Comparison of ENCODE assay signal across 8 mouse cellular contexts in the genomic region with DNA sequence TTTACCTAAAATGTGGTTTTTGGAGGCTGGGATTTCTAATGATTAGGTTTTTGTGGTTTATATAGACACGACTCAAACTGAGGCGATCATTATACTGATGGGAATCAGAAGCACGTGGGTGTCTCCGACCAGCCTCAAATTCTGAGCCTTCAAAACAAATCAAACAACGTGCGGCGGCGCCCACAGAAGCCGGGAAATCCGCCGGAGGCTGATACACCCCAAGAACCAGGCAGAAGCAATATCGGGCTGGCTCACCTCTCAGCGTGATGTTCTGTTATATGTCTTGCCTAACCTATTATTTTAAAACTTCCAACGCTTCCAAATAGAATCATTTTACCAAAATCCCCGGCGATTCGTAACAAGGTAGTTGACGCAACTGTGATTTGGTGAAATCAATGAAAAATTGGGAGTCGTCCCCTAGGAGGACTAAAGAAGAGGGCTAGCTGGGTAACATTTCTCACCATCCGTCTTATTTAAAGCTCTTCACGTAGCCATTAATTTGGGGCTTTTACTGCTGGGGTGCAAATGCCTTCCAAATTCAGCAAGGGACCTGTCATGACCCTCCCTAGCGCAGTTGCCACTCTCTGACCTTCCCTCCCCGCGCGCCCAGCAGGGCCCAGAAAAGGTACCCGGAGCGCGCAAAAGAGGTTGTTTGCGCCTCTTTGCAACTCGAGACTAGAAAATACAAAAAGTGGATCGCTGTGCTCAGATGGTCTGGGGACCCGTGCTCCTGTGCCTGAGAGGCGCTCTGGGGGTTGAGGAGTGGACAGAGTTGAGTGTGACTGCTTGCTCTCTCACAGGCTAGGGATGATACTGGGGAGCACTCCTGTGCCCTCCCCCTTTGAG. TPM values are rescaled to one million over a fixed set of nuclear protein-coding genes. Genes with fewer than 3 reads are reported as not detected.
DNase-seq lines count a peak whose midpoint lies in the region; ATAC-seq and TF ChIP-seq lines count a peak whose summit lies in the region.

No protein-coding gene starts in this region.

- H3K4me3 ChIP-seq in ES-E14 (ENCODE audit: insufficient read depth in 1 of 2, low read depth in 1 of 2, low read length in 2 of 2, poor library complexity in 1 of 2, severe bottlenecking in 1 of 2), result peak overlapping the region in 1 of 2 experiments; percentile 21; a peak in 2 of 4 replicates
- peak overlapping the region; percentile 8 for H3K4me3 ChIP-seq in embryonic facial prominence, embryonic 11.5 days (ENCODE audit: low read depth, low read length)
- H3K4me3 ChIP-seq in hindbrain, embryonic 14.5 days (replicated peaks; ENCODE audit: low read length), result no peak overlapping the region; the same call in 1 of the 2 replicates
- H3K4me3 ChIP-seq in midbrain, embryonic 12.5 days, result peak overlapping the region; percentile 19

- H3K27me3 ChIP-seq in embryonic facial prominence, embryonic 11.5 days (ENCODE audit: control insufficient read depth, insufficient read depth, low read length), result peaks cover 25% of the 10 kb centered on the region
- peaks cover 80% of the 10 kb centered on the region for H3K27me3 ChIP-seq in hindbrain, embryonic 14.5 days (ENCODE audit: control insufficient read depth, insufficient read depth, low read length)
- peaks cover 74% of the 10 kb centered on the region for H3K27me3 ChIP-seq in midbrain, embryonic 12.5 days

- WGBS in embryonic facial prominence, embryonic 11.5 days, result under 1% methylated on average over 33 of the region's 33 CpGs
- under 1% methylated on average over 33 of the region's 33 CpGs for WGBS in hindbrain, embryonic 14.5 days
- under 1% methylated on average over 33 of the region's 33 CpGs for whole genome bisulfite sequencing in midbrain, embryonic 12.5 days

- peak overlapping the region; percentile 46 for H3K4me2 ChIP-seq in embryonic facial prominence, embryonic 11.5 days (ENCODE audit: low read depth, low read length)
- peak overlapping the region; percentile 97; the same call in 1 of the 2 replicates for H3K4me2 ChIP-seq in hindbrain, embryonic 14.5 days (replicated peaks)
- H3K4me2 ChIP-seq in midbrain, embryonic 12.5 days (replicated peaks), result peak overlapping the region; percentile 26

- no peaks in the 10 kb centered on the region for H3K36me3 ChIP-seq in ES-E14 (ENCODE audit: control insufficient read depth, insufficient read depth, low read length, poor library complexity, severe bottlenecking)
- no peaks in the 10 kb centered on the region for H3K36me3 ChIP-seq in embryonic facial prominence, embryonic 11.5 days (replicated peaks; ENCODE audit: control insufficient read depth, insufficient read depth, low read depth, low read length)
- no peaks in the 10 kb centered on the region for H3K36me3 ChIP-seq in hindbrain, embryonic 14.5 days (replicated peaks; ENCODE audit: control insufficient read depth, insufficient read depth)
- no peaks in the 10 kb centered on the region for H3K36me3 ChIP-seq in midbrain, embryonic 12.5 days

- no peak overlapping the region for H3K27ac ChIP-seq in ES-E14 (ENCODE audit: insufficient read depth, low read depth, low read length, poor library complexity, severe bottlenecking)
- H3K27ac ChIP-seq in embryonic facial prominence, embryonic 11.5 days (replicated peaks; ENCODE audit: low read depth, low read length), result no peak overlapping the region
- H3K27ac ChIP-seq in hindbrain, embryonic 14.5 days, result no peak overlapping the region
- H3K27ac ChIP-seq in midbrain, embryonic 12.5 days (replicated peaks), result no peak overlapping the region

- no peak overlapping the region for H3K9ac ChIP-seq in ES-E14 (ENCODE audit: insufficient read depth, low read depth, low read length, poor library complexity, severe bottlenecking)
- peak overlapping the region; percentile 18 for H3K9ac ChIP-seq in embryonic facial prominence, embryonic 11.5 days (replicated peaks; ENCODE audit: low read length)
- H3K9ac ChIP-seq in hindbrain, embryonic 14.5 days, result no peak overlapping the region
- no peak overlapping the region for H3K9ac ChIP-seq in midbrain, embryonic 12.5 days (replicated peaks)

- H3K9me3 ChIP-seq in ES-E14 (ENCODE audit: control insufficient read depth, insufficient read depth, low read depth, low read length), result no peaks in the 10 kb centered on the region
- H3K9me3 ChIP-seq in embryonic facial prominence, embryonic 11.5 days (replicated peaks; ENCODE audit: control insufficient read depth, low read length), result no peaks in the 10 kb centered on the region
- no peaks in the 10 kb centered on the region for H3K9me3 ChIP-seq in hindbrain, embryonic 14.5 days (ENCODE audit: control insufficient read depth, low read length)
- H3K9me3 ChIP-seq in midbrain, embryonic 12.5 days, result no peaks in the 10 kb centered on the region

- in situ Hi-C loops in ES-E14 (cut with MboI; ENCODE audit: low sequenced_read_pairs in 2 of 2, unreplicated experiment in 2 of 2), result loop anchor here in 1 of 2 experiments (25.0 kb wide), 1 partner anchor 475 kb away; no protein-coding TSS in a partner anchor

- peak; percentile 8 to 10 for DNase-seq in layer of hippocampus, postnatal 14 days (ENCODE audit: low spot score in 2 of 2)
- no peak for DNase-seq in layer of hippocampus, adult 11-12 months (ENCODE audit: low spot score)
- DNase-seq in ES-E14 (ENCODE audit: low read depth, low spot score), result peak; percentile 20
- peak; percentile 44 for DNase-seq in embryonic facial prominence, embryonic 11.5 days (ENCODE audit: low spot score)
- DNase-seq in hindbrain, embryonic 14.5 days (ENCODE audit: low spot score), result no peak
- DNase-seq in ovary, adult 18-20 months (ENCODE audit: low spot score), result no peak

- ATAC-seq in embryonic facial prominence, embryonic 11.5 days (replicated peaks; ENCODE audit: insufficient number of reproducible peaks, low FRiP score, low TSS enrichment, low read depth), result no peak
- no peak for ATAC-seq in hindbrain, embryonic 14.5 days (ENCODE audit: low FRiP score)
- ATAC-seq in midbrain, embryonic 12.5 days (ENCODE audit: low FRiP score, low read depth), result no peak
- ATAC-seq in erythroid progenitor cell, adult 5-6 weeks (replicated peaks; ENCODE audit: low FRiP score, poor library complexity, severe bottlenecking), result no peak

- no peaks in the 10 kb centered on the region for H3K4me1 ChIP-seq in ES-E14 (ENCODE audit: control insufficient read depth in 2 of 2, insufficient read depth in 2 of 2, low read length in 2 of 2, poor library complexity in 1 of 2)
- no peaks in the 10 kb centered on the region; the same call in 1 of the 2 replicates for H3K4me1 ChIP-seq in embryonic facial prominence, embryonic 11.5 days (ENCODE audit: control insufficient read depth, insufficient read depth, low read length)
- H3K4me1 ChIP-seq in hindbrain, embryonic 14.5 days (replicated peaks; ENCODE audit: control insufficient read depth, insufficient read depth, low read length), result peaks cover 14% of the 10 kb centered on the region; the same call in 1 of the 2 replicates
- peaks cover 36% of the 10 kb centered on the region for H3K4me1 ChIP-seq in midbrain, embryonic 12.5 days

TF ChIP-seq in ES-E14, 5 proteins besides CTCF, POLR2A, EP300 and RAD21:
- TF ChIP-seq ZC3H11A (IDR thresholded peaks at IDR 0.05; ENCODE audit: borderline replicate concordance, low read depth, low read length), result no peak
- no peak for TF ChIP-seq CHD2 (IDR thresholded peaks at IDR 0.05; ENCODE audit: low read depth, low read length)
- TF ChIP-seq ZNF384 (IDR thresholded peaks at IDR 0.05; ENCODE audit: low read depth, low read length), result no peak
- TF ChIP-seq HCFC1 (IDR thresholded peaks at IDR 0.05; ENCODE audit: borderline replicate concordance, insufficient read depth, low read length), result no peak
- TF ChIP-seq MAFK (IDR thresholded peaks at IDR 0.05; ENCODE audit: insufficient read depth, low read depth, low read length), result no peak

RNA-seq across cellular contexts. Expression of a gene that starts 39.5 kb away (rescaled TPM):
- total RNA-seq in layer of hippocampus, postnatal 14 days (2021), result 10 to 100 TPM; 13.1 to 13.7 TPM
- 3.9 and 4.9 TPM in 2 replicates for total RNA-seq in ES-E14 (2012; rRNA removed)
- polyA plus RNA-seq in embryonic facial prominence, embryonic 11.5 days (2014; fragmentation: Nextera tagmentation; extraction: Ambion mirVana), result 32.1 and 33.2 TPM in 2 replicates
- 26.1 and 26.2 TPM in 2 replicates for polyA plus RNA-seq in hindbrain, embryonic 14.5 days (2014; fragmentation: Nextera tagmentation; extraction: Ambion mirVana)
- 24.7 and 25.0 TPM in 2 replicates for polyA plus RNA-seq in midbrain, embryonic 12.5 days (2016; fragmentation: Nextera tagmentation; extraction: Ambion mirVana)
- 17.7 and 20.5 TPM in 2 replicates for total RNA-seq in erythroid progenitor cell, adult 5-6 weeks (2015; ENCODE audit: low replicate concordance)
- 9.8 and 19.4 TPM in 2 replicates for total RNA-seq in erythroid progenitor cell, adult 5-6 weeks (2017; ENCODE audit: low replicate concordance)

Comparison
In these comparisons a context has a peak if more than half of its experiments do, and no peak if none do; other contexts are left out.
1. DNase-seq: peak in layer of hippocampus, postnatal 14 days (2 of 2), ES-E14 (single experiment) and embryonic facial prominence, embryonic 11.5 days (single experiment); none in layer of hippocampus, adult 11-12 months (single experiment), hindbrain, embryonic 14.5 days (single experiment) and ovary, adult 18-20 months (single experiment).
2. H3K4me2 ChIP-seq: peak in every context shown above with its lines; median percentile 97 in hindbrain, embryonic 14.5 days; 46 in embryonic facial prominence, embryonic 11.5 days; 26 in midbrain, embryonic 12.5 days.